ENCODE assay signal across 19 mouse cellular contexts in genomic region chr15:102112827-102113226, GRCm38 (mm10). TPM values are rescaled to one million over a fixed set of nuclear protein-coding genes. Genes with fewer than 3 reads are reported as not detected.
DNase-seq lines count a peak whose midpoint lies in the region; ATAC-seq and TF ChIP-seq lines count a peak whose summit lies in the region.
"Had no signal": no experiment of that assay in that cellular context is flagged by ENCODE, and none has a peak within 500 bp of the region (broad histone marks: within the 10 kb centered on the region; RNA-seq: fewer than 3 reads in every experiment).

No protein-coding gene starts in this region.

- no peak overlapping the region for H3K4me2 ChIP-seq in kidney, embryonic 16.5 days (replicated peaks; ENCODE audit: low read depth, low read length)
- no peak overlapping the region for H3K4me2 ChIP-seq in stomach, postnatal 0 days (replicated peaks; ENCODE audit: low read depth)
- H3K4me2 ChIP-seq: embryonic facial prominence, embryonic 12.5 days; forebrain, embryonic 13.5 days; forebrain, embryonic 15.5 days had no signal

- peak; percentile 92 for DNase-seq in heart, adult 11 months
- no peak for DNase-seq in heart, postnatal 14 days
- DNase-seq in heart, postnatal 4 days = peak; percentile 19
- no peak for DNase-seq in heart, adult 18-20 months
- DNase-seq in limb, embryonic 10.5 days (ENCODE audit: low spot score) = no peak
- no peak for DNase-seq in stomach, postnatal 0 days (ENCODE audit: low spot score)
- DNase-seq: adrenal gland, adult 8-10 months; adrenal gland, postnatal 14 days; adrenal gland, postnatal 36 days; cerebellum, adult 11-12 months; cerebellum, adult 2 months had no signal

- H3K4me3 ChIP-seq in limb, embryonic 10.5 days = no peak overlapping the region
- no peak overlapping the region for H3K4me3 ChIP-seq in kidney, embryonic 16.5 days (ENCODE audit: low read length)
- H3K4me3 ChIP-seq in stomach, postnatal 0 days (ENCODE audit: low read depth, low read length) = no peak overlapping the region
- H3K4me3 ChIP-seq: embryonic facial prominence, embryonic 10.5 days; embryonic facial prominence, embryonic 12.5 days; forebrain, embryonic 13.5 days; forebrain, embryonic 15.5 days had no signal

- H3K27ac ChIP-seq in limb, embryonic 10.5 days = 0 out of 2 replicates have a peak overlapping the region, but pooled peaks have one; percentile 25
- no peak overlapping the region for H3K27ac ChIP-seq in kidney, embryonic 16.5 days (ENCODE audit: low read length)
- no peak overlapping the region for H3K27ac ChIP-seq in stomach, postnatal 0 days (replicated peaks)
- H3K27ac ChIP-seq: embryonic facial prominence, embryonic 10.5 days; forebrain, embryonic 13.5 days; forebrain, embryonic 15.5 days had no signal

- no peak for ATAC-seq in kidney, embryonic 16.5 days (ENCODE audit: low FRiP score, low TSS enrichment)
- no peak for ATAC-seq in stomach, postnatal 0 days (ENCODE audit: low FRiP score, low TSS enrichment)
- ATAC-seq: activated CD4-positive, CD25-positive, alpha-beta regulatory T cell, adult 4 months; forebrain, embryonic 13.5 days; forebrain, embryonic 15.5 days; Patski had no signal

- no peaks in the 10 kb centered on the region for H3K9me3 ChIP-seq in limb, embryonic 10.5 days (replicated peaks)
- no peaks in the 10 kb centered on the region for H3K9me3 ChIP-seq in kidney, embryonic 16.5 days (ENCODE audit: low read length)
- no peaks in the 10 kb centered on the region for H3K9me3 ChIP-seq in stomach, postnatal 0 days (ENCODE audit: control insufficient read depth, low read length)
- H3K9me3 ChIP-seq: embryonic facial prominence, embryonic 10.5 days; embryonic facial prominence, embryonic 12.5 days; forebrain, embryonic 13.5 days; forebrain, embryonic 15.5 days had no signal

- peaks cover 26% of the 10 kb centered on the region for H3K4me1 ChIP-seq in limb, embryonic 10.5 days
- peaks cover 25% of the 10 kb centered on the region for H3K4me1 ChIP-seq in kidney, embryonic 16.5 days (ENCODE audit: insufficient read depth, low read length)
- H3K4me1 ChIP-seq in stomach, postnatal 0 days (replicated peaks; ENCODE audit: control insufficient read depth, insufficient read depth) = peaks cover 3% of the 10 kb centered on the region; the same call in 1 of the 2 replicates

- peaks cover 95% of the 10 kb centered on the region for H3K36me3 ChIP-seq in limb, embryonic 10.5 days
- H3K36me3 ChIP-seq in kidney, embryonic 16.5 days (ENCODE audit: insufficient read depth, low read length) = peaks cover 70% of the 10 kb centered on the region
- H3K36me3 ChIP-seq in stomach, postnatal 0 days (ENCODE audit: control insufficient read depth, insufficient read depth, low read length) = peaks cover 41% of the 10 kb centered on the region

- 77% methylated on average over 8 of the region's 8 CpGs for WGBS in limb, embryonic 10.5 days
- WGBS in kidney, embryonic 16.5 days = 74% methylated on average over 8 of the region's 8 CpGs
- WGBS in stomach, postnatal 0 days = 77% methylated on average over 8 of the region's 8 CpGs

- no peaks in the 10 kb centered on the region for H3K27me3 ChIP-seq in limb, embryonic 10.5 days (ENCODE audit: low read depth, poor library complexity, severe bottlenecking)
- H3K27me3 ChIP-seq in kidney, embryonic 16.5 days (ENCODE audit: insufficient read depth, low read length) = no peaks in the 10 kb centered on the region
- no peaks in the 10 kb centered on the region for H3K27me3 ChIP-seq in stomach, postnatal 0 days (ENCODE audit: control insufficient read depth, insufficient read depth, low read length)
- H3K27me3 ChIP-seq: embryonic facial prominence, embryonic 12.5 days; forebrain, embryonic 15.5 days; Patski had no signal

- intact Hi-C loops in heart, postnatal 14 days (cut with DNase I) = no loop called here

- no peak overlapping the region for H3K9ac ChIP-seq in kidney, embryonic 16.5 days (replicated peaks; ENCODE audit: low read length)
- H3K9ac ChIP-seq in stomach, postnatal 0 days (ENCODE audit: low read length) = no peak overlapping the region
- H3K9ac ChIP-seq: embryonic facial prominence, embryonic 12.5 days; forebrain, embryonic 13.5 days; forebrain, embryonic 15.5 days had no signal

- TF ChIP-seq EP300 in stomach, postnatal 0 days (optimal IDR thresholded peaks at IDR 0.05) = no peak

- TF ChIP-seq CTCF in stomach, postnatal 0 days (IDR thresholded peaks at IDR 0.05; ENCODE audit: low read depth) = no peak

RNA-seq across cellular contexts. Expression of gene Tns2, which starts 12.6 kb away (rescaled TPM):
- total RNA-seq in heart, postnatal 14 days (2021) = 100 to 1,000 TPM; 119 to 121 TPM
- total RNA-seq in heart, postnatal 4 days (2021) = 10 to 100 TPM; 65.8 to 70.3 TPM
- total RNA-seq in heart, adult 18-20 months (2021) = 100 to 1,000 TPM; 109 to 123 TPM
- 13.0 and 18.6 TPM in 2 replicates for polyA plus RNA-seq in limb, embryonic 10.5 days (2016; fragmentation: Nextera tagmentation; extraction: Ambion mirVana)
- 51.2 and 56.3 TPM in 2 replicates for polyA plus RNA-seq in kidney, embryonic 16.5 days (2015; fragmentation: Nextera tagmentation; extraction: Ambion mirVana)
- 11.9 and 15.5 TPM in 2 replicates for polyA plus RNA-seq in stomach, postnatal 0 days (2015; fragmentation: Nextera tagmentation; extraction: Ambion mirVana)

RNA-seq across cellular contexts. Expression of gene Spryd3, which starts 23.2 kb away (rescaled TPM):
- 10 to 100 TPM; 14.0 to 17.5 TPM for total RNA-seq in heart, postnatal 14 days (2021)
- total RNA-seq in heart, postnatal 4 days (2021) = 10 to 100 TPM; 19.9 to 22.6 TPM
- 10 to 100 TPM; 14.4 to 15.3 TPM for total RNA-seq in heart, adult 18-20 months (2021)
- polyA plus RNA-seq in limb, embryonic 10.5 days (2016; fragmentation: Nextera tagmentation; extraction: Ambion mirVana) = 12.6 and 14.6 TPM in 2 replicates
- 19.0 and 22.4 TPM in 2 replicates for polyA plus RNA-seq in kidney, embryonic 16.5 days (2015; fragmentation: Nextera tagmentation; extraction: Ambion mirVana)
- 28.5 and 29.0 TPM in 2 replicates for polyA plus RNA-seq in stomach, postnatal 0 days (2015; fragmentation: Nextera tagmentation; extraction: Ambion mirVana)

RNA-seq across cellular contexts. Expression of gene Igfbp6, which starts 31.3 kb away (rescaled TPM):
- 10 to 100 TPM; 42.0 to 51.8 TPM for total RNA-seq in heart, postnatal 14 days (2021)
- total RNA-seq in heart, postnatal 4 days (2021) = 10 to 100 TPM; 10.0 to 12.5 TPM
- total RNA-seq in heart, adult 18-20 months (2021) = 10 to 100 TPM; 23.3 to 39.7 TPM
- polyA plus RNA-seq in limb, embryonic 10.5 days (2016; fragmentation: Nextera tagmentation; extraction: Ambion mirVana) = 0.23 and 0.46 TPM in 2 replicates
- polyA plus RNA-seq in kidney, embryonic 16.5 days (2015; fragmentation: Nextera tagmentation; extraction: Ambion mirVana) = 33.0 and 33.9 TPM in 2 replicates
- polyA plus RNA-seq in stomach, postnatal 0 days (2015; fragmentation: Nextera tagmentation; extraction: Ambion mirVana) = 30.6 and 39.5 TPM in 2 replicates
- polyA plus RNA-seq: forebrain, embryonic 11.5 days had no signal

RNA-seq across cellular contexts. Expression of gene Soat2, which starts 37.5 kb away (rescaled TPM):
- under 1 TPM in 1 of 2 experiments, not detected in 1; 0.17 TPM for total RNA-seq in heart, postnatal 14 days (2021)
- total RNA-seq in heart, postnatal 4 days (2021) = under 1 TPM; 0.11 to 0.17 TPM
- total RNA-seq in heart, adult 18-20 months (2021) = not detected
- polyA plus RNA-seq in limb, embryonic 10.5 days (2016; fragmentation: Nextera tagmentation; extraction: Ambion mirVana) = 0.06 and 0.24 TPM in 2 replicates
- 0.40 and 0.41 TPM in 2 replicates for polyA plus RNA-seq in kidney, embryonic 16.5 days (2015; fragmentation: Nextera tagmentation; extraction: Ambion mirVana)
- 5.9 and 6.0 TPM in 2 replicates for polyA plus RNA-seq in stomach, postnatal 0 days (2015; fragmentation: Nextera tagmentation; extraction: Ambion mirVana)
- polyA plus RNA-seq: cerebellum, adult 2 months; forebrain, embryonic 11.5 days; forebrain, embryonic 15.5 days had no signal

RNA-seq across cellular contexts. Expression of gene Eif4b, which starts 39.3 kb away (rescaled TPM):
- total RNA-seq in heart, postnatal 14 days (2021) = 100 to 1,000 TPM; 130 to 147 TPM
- total RNA-seq in heart, postnatal 4 days (2021) = 100 to 1,000 TPM; 142 to 145 TPM
- total RNA-seq in heart, adult 18-20 months (2021) = 100 to 1,000 TPM; 151 to 167 TPM
- 133 and 140 TPM in 2 replicates for polyA plus RNA-seq in limb, embryonic 10.5 days (2016; fragmentation: Nextera tagmentation; extraction: Ambion mirVana)
- 137 and 140 TPM in 2 replicates for polyA plus RNA-seq in kidney, embryonic 16.5 days (2015; fragmentation: Nextera tagmentation; extraction: Ambion mirVana)
- 46.5 and 48.4 TPM in 2 replicates for polyA plus RNA-seq in stomach, postnatal 0 days (2015; fragmentation: Nextera tagmentation; extraction: Ambion mirVana)

Comparison
In these comparisons a context has a peak if more than half of its experiments do, and no peak if none do; other contexts are left out.
1. DNase-seq: peak in heart, adult 11 months (single experiment) and heart, postnatal 4 days (single experiment); none in heart, postnatal 14 days (0 of 2), heart, adult 18-20 months (0 of 2), limb, embryonic 10.5 days (single experiment) and stomach, postnatal 0 days (single experiment).